Mouse (Mus musculus) lung, embryonic 16.5 days (tissue): ENCODE measurements around the gene Gm32687. TPM values are rescaled to one million over a fixed set of nuclear protein-coding genes. Genes with fewer than 3 reads are reported as not detected.
"Not testable (repeated sequence)": the region's sequence is repeated elsewhere in the genome, so short reads cannot be mapped to it uniquely, and the experiment has no call there.

ENCODE experiments used
- ATAC-seq: fragments of 200-750 bp; cut with Nextera tagmentation; 2 replicates; pipeline ENCODE4 v1.8.0; 2017; ENCODE audit warnings: low read depth, mild to moderate bottlenecking, moderate library complexity
- H3K27ac ChIP-seq: fragments of 300-500 bp; sonication (generic); 2 replicates; pipeline ENCODE4 v1.5.1; 2014; ENCODE audit warnings: mild to moderate bottlenecking, control low read depth, low read length
- H3K27me3 ChIP-seq: fragments of 300-500 bp; sonication (generic); 2 replicates; pipeline ENCODE4 v1.6.1; 2014; ENCODE audit warnings: low read depth, low read length, mixed read lengths; ENCODE audit not compliant: control insufficient read depth, insufficient read depth
- H3K36me3 ChIP-seq: fragments of 300-500 bp; sonication (generic); 2 replicates; pipeline ENCODE4 v1.6.1; 2014; ENCODE audit warnings: low read length; ENCODE audit not compliant: control insufficient read depth, insufficient read depth
- H3K4me1 ChIP-seq: fragments of 300-500 bp; sonication (generic); replicated peaks from 2 replicates; pipeline ENCODE4 v1.6.1; 2014; ENCODE audit warnings: low read length, mixed read lengths; ENCODE audit not compliant: control insufficient read depth, insufficient read depth
- H3K4me2 ChIP-seq: fragments of 300-500 bp; sonication (generic); 2 replicates; pipeline ENCODE4 v1.6.1; 2014; ENCODE audit warnings: low read depth, low read length, control low read depth
- H3K4me3 ChIP-seq: fragments of 300-500 bp; sonication (generic); 2 replicates; pipeline ENCODE4 v1.5.1; 2014; ENCODE audit warnings: mild to moderate bottlenecking, low read length, control low read depth
- H3K9ac ChIP-seq: fragments of 300-500 bp; sonication (generic); 2 replicates; pipeline ENCODE4 v1.6.1; 2014; ENCODE audit warnings: low read length, control low read depth
- H3K9me3 ChIP-seq: fragments of 300-500 bp; sonication (generic); 2 replicates; pipeline ENCODE4 v1.6.1; 2016; ENCODE audit warnings: low read length; ENCODE audit not compliant: control insufficient read depth
- WGBS: fragments of 180-500 bp; shearing (Covaris S2); extraction: QIAGEN DNeasy Blood & Tissue Kit; methylation state at CpG from one replicate; pipeline ENCODE4 v1.1.7; 2014; 5-methylcytosine and 5-hydroxymethylcytosine counted together
- polyA plus RNA-seq: library from polyadenylated mRNA; unstranded; fragments of >200 nt; fragmentation: Nextera tagmentation; extraction: Ambion mirVana; gene quantifications from 2 replicates; pipeline ENCODE4 v1.2.1, GENCODE M21; 2015

Gene Gm32687
- 9.0 and 10.9 TPM in 2 replicates for polyA plus RNA-seq

DNA sequence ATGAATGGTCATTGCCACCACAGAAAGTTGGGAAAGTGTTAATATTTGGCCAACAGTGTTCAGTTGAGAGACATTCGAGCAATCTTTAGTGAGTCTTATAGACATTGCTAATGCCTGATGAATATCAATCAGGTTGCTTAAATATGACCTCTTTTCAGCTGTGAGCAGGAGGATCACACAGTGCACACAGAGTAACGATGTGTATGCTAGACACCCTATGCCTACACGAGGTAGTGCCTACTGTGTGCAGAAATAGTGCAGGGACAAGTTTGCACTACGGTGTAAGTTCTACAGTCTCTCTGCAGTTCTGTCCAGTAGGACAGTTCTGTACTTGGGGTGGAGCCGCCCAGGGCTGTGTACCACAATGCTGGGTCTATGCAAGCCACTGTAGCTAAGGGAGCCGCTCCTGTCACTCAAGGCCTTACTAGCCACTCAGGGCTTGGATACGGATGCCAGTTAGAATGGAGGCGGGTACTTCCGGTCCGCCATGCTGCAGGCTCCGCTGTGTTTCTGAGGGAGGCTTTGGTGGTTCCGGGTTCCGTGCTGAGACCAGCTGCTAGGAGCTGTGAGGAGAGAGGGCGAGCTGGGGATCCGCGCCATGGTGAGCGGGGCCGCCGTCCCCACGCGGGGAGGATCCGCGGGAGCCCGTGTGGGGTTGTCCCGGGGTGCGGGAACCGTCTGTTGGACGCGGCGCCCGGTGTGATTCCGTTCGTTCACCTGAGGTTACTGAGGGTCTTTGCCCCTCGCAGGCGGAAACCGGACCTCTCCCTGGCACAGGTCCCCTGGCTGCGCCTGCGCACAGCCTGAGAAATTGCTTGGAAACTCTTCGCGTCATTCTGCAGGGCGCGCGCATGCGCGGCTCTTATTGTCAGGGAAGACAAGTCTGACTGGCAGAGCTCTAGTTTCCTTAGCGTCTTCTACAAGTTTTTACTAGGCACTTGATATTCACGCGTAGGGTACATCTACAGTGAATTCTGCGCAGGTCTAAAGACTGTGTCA, at the start of gene Gm32687:
Gm32687 (plus strand) TSS at position 526 of the 999 bp plus-strand sequence.
- not testable (repeated sequence) for H3K27ac ChIP-seq, H3K4me1 ChIP-seq, H3K4me2 ChIP-seq, H3K27me3 ChIP-seq, H3K9ac ChIP-seq, H3K4me3 ChIP-seq, H3K36me3 ChIP-seq, H3K9me3 ChIP-seq
- peak; percentile 100 for ATAC-seq
- WGBS: 30% methylated on average over 4 of the region's 49 CpGs

DNA sequence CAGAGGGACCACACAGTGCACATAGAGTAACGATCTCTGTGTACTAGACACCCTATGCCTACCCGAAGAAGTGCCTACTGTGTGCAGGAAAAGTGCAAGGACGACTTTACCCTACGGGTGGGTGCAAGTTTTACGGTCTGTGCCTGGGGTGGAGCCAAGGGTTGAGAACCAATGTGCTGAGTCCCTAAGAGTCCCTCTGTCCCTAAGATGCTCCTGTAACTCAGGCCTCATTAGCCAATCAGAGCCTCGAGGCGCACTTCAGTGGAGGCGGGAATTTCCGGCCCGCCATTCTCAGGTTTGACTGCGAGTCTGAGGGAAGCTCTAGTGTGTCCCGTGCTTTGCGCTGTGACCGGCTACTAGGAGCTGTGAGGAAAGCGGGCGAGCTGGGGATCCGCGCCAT, 17.5 kb upstream of the Gm32687 start:
- not testable (repeated sequence) for H3K9ac ChIP-seq, H3K4me2 ChIP-seq, H3K4me1 ChIP-seq, H3K27me3 ChIP-seq, H3K9me3 ChIP-seq, H3K27ac ChIP-seq, H3K4me3 ChIP-seq, H3K36me3 ChIP-seq
- peak; percentile 61; the same call in 1 of the 2 replicates for ATAC-seq
- no CpG with 5 or more reads among the region's 18 CpGs for WGBS

DNA sequence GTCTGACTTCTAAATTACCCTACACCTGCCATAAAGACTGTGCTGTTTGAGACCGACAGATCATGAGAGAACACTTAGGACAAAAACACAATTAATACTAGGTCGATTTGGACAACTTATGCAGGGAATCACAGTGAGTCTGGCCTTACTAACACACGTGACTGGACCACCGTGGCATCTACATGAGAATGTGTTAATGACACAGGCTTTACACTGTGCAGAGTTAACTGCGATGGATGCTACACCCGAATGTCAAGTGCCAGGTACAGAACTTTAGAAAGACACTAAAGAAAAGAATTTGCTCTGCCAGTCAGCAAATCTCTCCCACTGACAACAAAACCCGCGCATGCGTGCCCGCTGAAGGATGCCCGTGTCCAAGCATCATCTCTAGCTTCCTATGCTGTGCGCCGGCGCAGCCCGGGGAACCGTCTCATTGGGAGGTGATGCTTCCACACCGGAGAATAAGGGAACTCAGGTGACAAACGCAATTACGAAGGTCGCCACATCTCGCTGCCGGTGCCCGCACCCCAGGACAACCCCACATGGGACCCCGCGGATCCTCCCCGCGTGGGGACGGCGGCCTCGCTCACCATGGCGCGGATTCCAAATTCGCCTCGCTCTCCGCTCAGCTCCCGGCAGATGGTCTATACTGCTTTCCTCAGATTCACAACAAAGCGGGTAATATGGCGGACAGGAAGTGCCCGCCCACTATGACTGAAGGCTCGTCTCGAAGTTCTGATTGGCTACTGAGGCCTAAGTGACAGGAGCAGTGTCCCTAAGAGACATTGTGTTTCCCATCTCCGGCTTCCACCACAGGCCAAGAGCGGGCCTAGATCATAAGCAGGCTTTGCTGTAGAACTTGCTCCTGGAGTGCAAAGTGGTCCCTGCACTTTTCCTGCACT, 66.4 kb downstream of the Gm32687 start, which contains the start of gene Zfp781:
Zfp781 (minus strand) TSS at position 639 of the 902 bp plus-strand sequence.
- WGBS: no CpG with 5 or more reads among the region's 43 CpGs
- H3K9ac ChIP-seq, H3K4me3 ChIP-seq, H3K9me3 ChIP-seq, H3K36me3 ChIP-seq, H3K27ac ChIP-seq, H3K27me3 ChIP-seq, H3K4me2 ChIP-seq, H3K4me1 ChIP-seq: not testable (repeated sequence)
- ATAC-seq: peak; percentile 98

Other genes starting within 250 kb of the Gm32687 start
- gene Sirt6, start 236.1 kb upstream of the Gm32687 start, polyA plus RNA-seq: 38.0 and 40.0 TPM in 2 replicates
- gene Ankrd24, start 235.4 kb upstream of the Gm32687 start, polyA plus RNA-seq: 8.5 and 9.2 TPM in 2 replicates
- 4.8 and 5.0 TPM in 2 replicates for gene Gm10778, start 214.9 kb upstream of the Gm32687 start, polyA plus RNA-seq
- gene Zfp433, start 159.1 kb upstream of the Gm32687 start, polyA plus RNA-seq: 18.5 and 20.9 TPM in 2 replicates
- 10.2 and 10.6 TPM in 2 replicates for gene Gm3055, start 92.8 kb upstream of the Gm32687 start, polyA plus RNA-seq
- 2.5 and 3.9 TPM in 2 replicates for gene Gm4767, start 51.7 kb upstream of the Gm32687 start, polyA plus RNA-seq
- gene Zfp781, start 66.5 kb downstream of the Gm32687 start, polyA plus RNA-seq: 3.0 and 4.7 TPM in 2 replicates
- 12.9 and 15.6 TPM in 2 replicates for gene Zfp873, start 184.2 kb downstream of the Gm32687 start, polyA plus RNA-seq
- gene BC024063, start 219.4 kb downstream of the Gm32687 start, polyA plus RNA-seq: 5.2 and 5.7 TPM in 2 replicates